Mouse (Mus musculus) lung, postnatal 0 days (tissue): ENCODE measurements around the gene Ap4b1. TPM values are rescaled to one million over a fixed set of nuclear protein-coding genes. Genes with fewer than 3 reads are reported as not detected.
"Not testable (repeated sequence)": the region's sequence is repeated elsewhere in the genome, so short reads cannot be mapped to it uniquely, and the experiment has no call there.

Experiments
- ATAC-seq: fragments of 200-750 bp; cut with Nextera tagmentation; 2 replicates; pipeline ENCODE4 v1.8.0; 2017; ENCODE audit warnings: moderate library complexity
- DNase-seq: peaks from one replicate; pipeline ENCODE4 v3.0.0-alpha.2; 2016; ENCODE audit warnings: low spot score
- H3K27ac ChIP-seq: fragments of 300-500 bp; sonication (generic); 2 replicates; pipeline ENCODE4 v1.5.1; 2014; ENCODE audit warnings: antibody characterized with exemption, mild to moderate bottlenecking, low read length, mixed read lengths
- H3K27me3 ChIP-seq: fragments of 300-500 bp; sonication (generic); replicated peaks from 2 replicates; pipeline ENCODE4 v1.6.1; 2014; ENCODE audit warnings: low read length, mixed read lengths; ENCODE audit not compliant: insufficient read depth
- H3K36me3 ChIP-seq: fragments of 300-500 bp; sonication (generic); 2 replicates; pipeline ENCODE4 v1.6.1; 2014; ENCODE audit warnings: low read length, mixed read lengths; ENCODE audit not compliant: insufficient read depth
- H3K4me1 ChIP-seq: fragments of 300-500 bp; sonication (generic); 2 replicates; pipeline ENCODE4 v1.6.1; 2014; ENCODE audit warnings: antibody characterized with exemption, low read depth, low read length, mixed read lengths; ENCODE audit not compliant: insufficient read depth
- H3K4me2 ChIP-seq: fragments of 300-500 bp; sonication (generic); replicated peaks from 2 replicates; pipeline ENCODE4 v1.6.1; 2014; ENCODE audit warnings: low read depth, mild to moderate bottlenecking, low read length, moderate library complexity, mixed read lengths
- H3K4me3 ChIP-seq: fragments of 300-500 bp; sonication (generic); 2 replicates; pipeline ENCODE4 v1.5.1; 2014; ENCODE audit warnings: low read depth, low read length
- H3K9ac ChIP-seq: fragments of 300-500 bp; sonication (generic); replicated peaks from 2 replicates; pipeline ENCODE4 v1.6.1; 2014; ENCODE audit warnings: low read depth, mild to moderate bottlenecking
- H3K9me3 ChIP-seq: fragments of 300-500 bp; sonication (generic); 2 replicates; pipeline ENCODE4 v1.6.1; 2016; ENCODE audit warnings: low read length, mixed read lengths
- CTCF ChIP-seq: IDR thresholded peaks from 2 replicates; pipeline ENCODE4 v1.5.1; 2016; ENCODE audit warnings: antibody characterized with exemption, mild to moderate bottlenecking
- EP300 ChIP-seq: IDR thresholded peaks from 2 replicates; pipeline ENCODE4 v1.6.1; 2016; ENCODE audit warnings: antibody characterized with exemption, mild to moderate bottlenecking, control low read depth
- WGBS: fragments of 180-500 bp; shearing (Covaris S2); extraction: QIAGEN DNeasy Blood & Tissue Kit; methylation state at CpG from one replicate; pipeline ENCODE4 v1.1.7; 2014; 5-methylcytosine and 5-hydroxymethylcytosine counted together
- polyA plus RNA-seq: library from polyadenylated mRNA; unstranded; fragments of >200 nt; fragmentation: Nextera tagmentation; extraction: Ambion mirVana; gene quantifications from 2 replicates; pipeline ENCODE4 v1.2.1, GENCODE M21; 2015

The Ap4b1 gene
- polyA plus RNA-seq, 1 experiment from 2014 or later: 16.3 TPM

DNA sequence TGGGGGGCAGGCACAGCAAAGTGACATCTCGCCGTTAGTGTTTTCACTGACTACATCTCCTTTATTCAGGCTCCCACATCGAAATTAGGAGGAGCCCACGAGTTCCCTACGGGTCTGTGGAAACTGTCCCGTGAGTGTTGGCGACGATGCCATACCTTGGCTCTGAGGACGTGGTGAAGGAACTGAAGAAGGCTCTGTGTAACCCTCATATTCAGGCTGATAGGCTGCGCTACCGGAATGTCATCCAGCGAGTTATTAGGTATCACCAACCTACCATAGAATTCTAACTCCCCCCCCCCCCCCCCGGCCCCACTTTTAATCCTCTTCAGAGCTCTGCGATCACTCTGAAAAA, 455 bp downstream of the Ap4b1 start:
- Histone ChIP-seq H3K4me2 (peak overlapping the region; percentile 75), H3K4me3 (peak overlapping the region; percentile 72), H3K36me3 (peaks cover 5% of the 10 kb centered on the region), H3K27ac (peak overlapping the region; percentile 99), H3K4me1 (peaks cover 7% of the 10 kb centered on the region; the same call in 1 of the 2 replicates), H3K27me3 (no peaks in the 10 kb centered on the region), H3K9ac (peak overlapping the region; percentile 91), H3K9me3 (no peaks in the 10 kb centered on the region)
- TF ChIP-seq EP300: no peak
- TF ChIP-seq CTCF: no peak
- DNase-seq: peak; percentile 50
- peak; percentile 43 for ATAC-seq
- under 1% methylated on average over 13 of the region's 14 CpGs for WGBS

DNA sequence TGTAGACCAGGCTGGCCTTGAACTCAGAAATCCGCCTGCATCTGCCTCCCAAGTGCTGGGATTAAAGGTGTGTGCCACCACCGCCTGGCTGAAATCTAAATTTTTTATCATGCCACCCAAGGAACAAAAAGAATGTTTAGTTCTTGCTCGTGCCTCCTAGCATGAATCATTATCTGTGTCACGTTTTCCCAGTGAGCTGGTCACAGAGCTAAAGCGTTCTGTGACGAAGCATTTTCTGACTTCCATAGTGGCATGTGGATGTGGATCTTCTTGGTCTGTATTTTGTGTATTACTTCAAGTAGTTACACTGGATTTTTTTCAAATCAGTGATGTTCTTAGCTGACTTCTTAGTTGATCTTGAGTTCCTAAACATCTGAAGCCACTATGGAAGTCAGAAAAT, 1.6 kb downstream of the Ap4b1 start:
- Histone ChIP-seq H3K27ac (no peak overlapping the region), H3K4me2 (no peak overlapping the region), H3K27me3 (no peaks in the 10 kb centered on the region), H3K9me3 (no peaks in the 10 kb centered on the region), H3K4me1 (peaks cover 7% of the 10 kb centered on the region; the same call in 1 of the 2 replicates), H3K36me3 (peaks cover 9% of the 10 kb centered on the region), H3K9ac (no peak overlapping the region), H3K4me3 (no peak overlapping the region)
- TF ChIP-seq CTCF: no peak
- TF ChIP-seq EP300: no peak
- no peak for ATAC-seq
- no peak for DNase-seq
- 85% methylated on average over 6 of the region's 6 CpGs for WGBS

DNA sequence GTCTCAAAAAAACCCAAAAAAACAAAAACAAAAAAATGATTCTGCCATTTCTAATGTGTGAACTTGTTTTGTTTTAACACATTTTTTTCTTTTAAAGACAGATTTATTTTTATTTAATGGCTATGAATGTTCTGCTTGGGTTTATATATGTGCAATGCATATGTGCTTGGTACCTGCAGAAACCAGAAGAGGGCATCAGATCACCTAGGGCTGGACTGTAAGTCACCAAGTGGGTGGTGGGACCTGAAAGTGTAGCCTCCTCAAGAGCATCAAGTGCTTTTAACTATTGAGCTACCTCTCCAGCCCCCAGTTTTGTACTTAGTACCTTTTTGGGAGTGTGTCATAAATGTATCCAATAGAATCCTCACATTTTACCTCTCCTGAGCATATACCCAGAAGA, 18.2 kb downstream of the Ap4b1 start:
- Histone ChIP-seq H3K4me2 (no peak overlapping the region), H3K27ac (no peak overlapping the region), H3K9ac (no peak overlapping the region), H3K36me3 (0 out of 2 replicates have a peak, but pooled peaks cover 3% of the 10 kb centered on the region), H3K4me1 (no peaks in the 10 kb centered on the region), H3K4me3 (no peak overlapping the region), H3K27me3 (no peaks in the 10 kb centered on the region), H3K9me3 (no peaks in the 10 kb centered on the region)
- ATAC-seq: no peak
- DNase-seq: no peak
- TF ChIP-seq EP300 (no peak), CTCF (peak; percentile 35; the same call in 1 of the 2 replicates)

DNA sequence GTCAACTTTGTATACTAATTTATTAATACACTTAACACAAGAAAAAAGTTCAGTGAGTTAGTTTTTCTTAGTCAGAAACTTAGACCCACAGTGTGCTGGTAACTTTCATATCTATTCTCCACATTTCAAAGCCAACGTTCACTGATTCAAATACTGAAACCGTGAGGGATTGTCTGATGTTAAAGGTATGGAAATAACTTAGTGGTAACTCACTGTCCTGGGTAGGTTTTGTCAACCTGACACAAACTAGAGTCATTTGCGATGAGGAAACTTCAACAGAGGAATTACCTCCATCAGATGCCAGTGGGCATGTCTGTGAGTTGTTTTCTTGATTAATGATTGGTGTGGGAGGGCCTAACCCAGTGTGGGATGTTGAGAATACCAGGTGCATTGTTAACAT, 19.7 kb downstream of the Ap4b1 start:
- WGBS: 82% methylated on average over 3 of the region's 3 CpGs

DNA sequence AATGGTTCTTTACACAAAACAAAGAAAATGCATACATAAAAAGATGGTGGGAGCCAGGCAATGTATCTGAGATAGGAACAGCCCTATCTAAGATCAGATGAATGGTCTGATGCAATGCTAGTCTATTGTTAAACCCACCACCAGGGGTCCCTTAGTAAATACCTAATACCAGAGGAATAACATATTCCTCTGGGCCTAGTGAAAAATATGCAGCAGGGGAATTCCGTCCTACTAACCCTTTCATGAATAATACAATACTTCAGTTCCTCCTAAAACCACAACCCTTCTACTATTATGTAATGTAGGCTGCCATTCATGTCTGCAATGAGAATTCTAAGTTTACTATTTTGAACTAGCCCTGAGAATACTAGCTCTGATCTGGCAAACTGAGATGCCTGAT, 21.4 kb downstream of the Ap4b1 start:
- H3K9me3 ChIP-seq, DNase-seq, H3K27me3 ChIP-seq, H3K4me1 ChIP-seq, H3K36me3 ChIP-seq, H3K4me3 ChIP-seq, H3K27ac ChIP-seq, ATAC-seq, H3K9ac ChIP-seq, H3K4me2 ChIP-seq: not testable (repeated sequence)
- peak; percentile 23 for TF ChIP-seq CTCF
- WGBS: 56% methylated on average over 1 of the region's 1 CpGs

More for the DNA sequence above, 19.7 kb downstream of the Ap4b1 start:
- no peak for DNase-seq
- no peaks in the 10 kb centered on the region for H3K4me1 ChIP-seq
- TF ChIP-seq EP300 (no peak), CTCF (no peak)
- no peaks in the 10 kb centered on the region for H3K36me3 ChIP-seq
- no peak overlapping the region for H3K27ac ChIP-seq
- no peak overlapping the region for H3K4me2 ChIP-seq
- no peaks in the 10 kb centered on the region for H3K9me3 ChIP-seq
- no peak for ATAC-seq
- no peak overlapping the region for H3K4me3 ChIP-seq
- no peaks in the 10 kb centered on the region for H3K27me3 ChIP-seq
- H3K9ac ChIP-seq: no peak overlapping the region

DNA sequence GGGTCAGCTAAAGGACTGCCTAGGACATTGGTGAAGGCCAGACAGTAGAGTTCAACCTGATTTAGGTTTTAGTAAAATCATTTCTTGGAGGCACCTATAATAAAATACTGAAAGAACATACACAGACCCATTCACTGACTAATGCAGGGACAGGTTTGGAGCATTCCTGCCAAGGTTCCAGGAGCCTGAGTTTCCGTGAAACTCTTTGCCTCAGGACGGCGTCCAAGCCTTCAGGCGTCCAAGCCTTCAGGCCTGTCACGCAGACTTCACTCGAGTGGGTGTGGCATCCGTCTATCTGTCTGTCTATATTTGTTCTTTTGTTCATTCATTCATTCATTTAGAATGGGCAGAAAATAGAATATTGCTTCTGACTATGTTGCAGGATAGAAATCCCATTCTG, 21.8 kb downstream of the Ap4b1 start:
- Histone ChIP-seq H3K27ac (no peak overlapping the region), H3K4me3 (no peak overlapping the region), H3K27me3 (no peaks in the 10 kb centered on the region), H3K4me1 (no peaks in the 10 kb centered on the region), H3K9me3 (no peaks in the 10 kb centered on the region), H3K4me2 (no peak overlapping the region), H3K9ac (no peak overlapping the region), H3K36me3 (no peaks in the 10 kb centered on the region)
- 81% methylated on average over 7 of the region's 7 CpGs for WGBS
- no peak for DNase-seq
- no peak for ATAC-seq
- TF ChIP-seq CTCF: no peak
- TF ChIP-seq EP300: no peak

DNA sequence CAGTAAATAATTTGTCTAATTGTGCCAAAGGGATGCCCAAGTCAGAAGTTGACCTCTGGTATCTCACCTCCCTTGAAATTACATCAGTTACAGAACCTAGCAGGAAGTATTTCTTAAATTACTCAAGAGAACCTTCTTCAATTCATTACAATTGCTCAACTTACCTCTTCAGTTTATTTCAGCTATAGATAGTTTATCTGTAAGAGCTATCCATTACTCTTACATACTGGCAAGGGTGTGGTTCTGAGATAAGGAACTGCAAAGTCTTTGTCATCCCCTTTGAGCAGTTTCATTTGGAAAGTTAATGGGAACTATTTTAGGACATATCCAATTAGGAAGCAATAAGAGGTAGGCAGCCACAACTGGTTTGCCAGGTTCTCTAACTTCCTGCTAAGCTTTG, 23.1 kb downstream of the Ap4b1 start, which contains the start of gene Bcl2l15:
Gene Bcl2l15, plus strand, starts transcription at position 176 of the 400 bp plus-strand sequence.
- Histone ChIP-seq H3K4me2 (no peak within 1 kb of the TSS), H3K27ac (no peak within 1 kb of the TSS), H3K9me3 (no peaks in the 10 kb centered on the region), H3K4me3 (no peak within 1 kb of the TSS), H3K4me1 (no peaks in the 10 kb centered on the region), H3K36me3 (no peaks in the 10 kb centered on the region), H3K27me3 (no peaks in the 10 kb centered on the region), H3K9ac (no peak within 1 kb of the TSS)
- no peak for TF ChIP-seq EP300
- no peak for TF ChIP-seq CTCF
- ATAC-seq (no peak), DNase-seq (no peak)
